Mouse (Mus musculus): Measurements from ENCODE around the gene Sestd1.

- TF ChIP-seq POLR2A (IDR thresholded peaks at IDR 0.05; ENCODE audit: low read depth, low read length) (no peak), CTCF (IDR thresholded peaks at IDR 0.05; ENCODE audit: extremely low read depth, insufficient read length, insufficient replicate concordance, low read depth, low read length) (no peak)
Observed at GRCm38 (mm10) chr2:77313846-77314245, 33.5 kb upstream of the Sestd1 start.
